Mouse (Mus musculus) embryonic facial prominence, embryonic 10.5 days (tissue): ENCODE data around the gene Olfr1097. TPM values are rescaled to one million over a fixed set of nuclear protein-coding genes. Genes with fewer than 3 reads are reported as not detected.

Experiments used
- DNase-seq: peaks from one replicate; pipeline ENCODE4 v3.0.0-alpha.2; 2017; ENCODE audit warnings: low spot score
- H3K27ac ChIP-seq: fragments of 300-500 bp; sonication (generic); replicated peaks from 2 replicates; pipeline ENCODE4 v1.5.1; 2016; ENCODE audit warnings: mild to moderate bottlenecking
- H3K27me3 ChIP-seq: fragments of 300-500 bp; sonication (generic); replicated peaks from 2 replicates; pipeline ENCODE4 v1.6.1; 2016; ENCODE audit warnings: low read depth, mild to moderate bottlenecking; ENCODE audit not compliant: poor library complexity, severe bottlenecking
- H3K36me3 ChIP-seq: fragments of 300-500 bp; sonication (generic); replicated peaks from 2 replicates; pipeline ENCODE4 v1.6.1; 2016; ENCODE audit warnings: mild to moderate bottlenecking, moderate library complexity
- H3K4me1 ChIP-seq: fragments of 300-500 bp; sonication (generic); 2 replicates; pipeline ENCODE4 v1.6.1; 2016
- H3K4me3 ChIP-seq: fragments of 300-500 bp; sonication (generic); 2 replicates; pipeline ENCODE4 v1.5.1; 2016; ENCODE audit warnings: mild to moderate bottlenecking, moderate library complexity
- H3K9me3 ChIP-seq: fragments of 300-500 bp; sonication (generic); 2 replicates; pipeline ENCODE4 v1.6.1; 2016; ENCODE audit warnings: mild to moderate bottlenecking
- WGBS: fragments of 180-500 bp; shearing (Covaris S2); methylation state at CpG from one replicate; pipeline ENCODE4 v1.1.7; 2016; 5-methylcytosine and 5-hydroxymethylcytosine counted together
- polyA plus RNA-seq: library from polyadenylated mRNA; unstranded; fragments of >200 nt; fragmentation: Nextera tagmentation; extraction: Ambion mirVana; gene quantifications from 2 replicates; pipeline ENCODE4 v1.2.1, GENCODE M21; 2016

Gene Olfr1097
- polyA plus RNA-seq = not detected in 2 replicates

- H3K36me3 ChIP-seq = no peaks in the 10 kb centered on the region
- no peak within 1 kb of the TSS for H3K27ac ChIP-seq
- no peaks in the 10 kb centered on the region for H3K4me1 ChIP-seq
- 91% methylated on average over 1 of the region's 1 CpGs for WGBS
- no peak within 1 kb of the TSS for H3K4me3 ChIP-seq
- no peak for DNase-seq
- no peaks in the 10 kb centered on the region for H3K9me3 ChIP-seq
- no peaks in the 10 kb centered on the region for H3K27me3 ChIP-seq
Measured at GRCm38 (mm10) chr2:86892116-86892515, at the start of gene Olfr1097. TSS of gene Olfr1097 (minus strand) at chr2:86892216.

- no peak for DNase-seq
- Histone ChIP-seq H3K27me3 (no peaks in the 10 kb centered on the region), H3K36me3 (no peaks in the 10 kb centered on the region), H3K27ac (no peak overlapping the region), H3K4me3 (no peak overlapping the region), H3K4me1 (no peaks in the 10 kb centered on the region), H3K9me3 (no peaks in the 10 kb centered on the region)
Measured at GRCm38 (mm10) chr2:86926557-86926956, 34.5 kb upstream of the Olfr1097 start.

GRCm38 (mm10) chr2:86924445-86924844, 32.4 kb upstream of the Olfr1097 start, which contains the start of gene Olfr1098:
TSS of gene Olfr1098 (minus strand) at chr2:86924545.
- Histone ChIP-seq H3K9me3 (no peaks in the 10 kb centered on the region), H3K36me3 (no peaks in the 10 kb centered on the region), H3K27ac (no peak within 1 kb of the TSS), H3K4me1 (no peaks in the 10 kb centered on the region), H3K27me3 (no peaks in the 10 kb centered on the region), H3K4me3 (no peak within 1 kb of the TSS)
- 97% methylated on average over 1 of the region's 1 CpGs for WGBS
- DNase-seq = no peak

- DNase-seq = no peak
- WGBS = 86% methylated on average over 2 of the region's 2 CpGs
- Histone ChIP-seq H3K4me1 (no peaks in the 10 kb centered on the region), H3K4me3 (no peak overlapping the region), H3K9me3 (no peaks in the 10 kb centered on the region), H3K27ac (no peak overlapping the region), H3K36me3 (no peaks in the 10 kb centered on the region), H3K27me3 (no peaks in the 10 kb centered on the region)
Measured at GRCm38 (mm10) chr2:86905647-86906046, 13.6 kb upstream of the Olfr1097 start.

GRCm38 (mm10) chr2:86874702-86875101, 17.3 kb downstream of the Olfr1097 start, which contains the start of gene Gm13723:
TSS of gene Gm13723 (minus strand) at chr2:86874802.
- WGBS = 80% methylated on average over 1 of the region's 1 CpGs
- H3K9me3 ChIP-seq = no peaks in the 10 kb centered on the region
- no peaks in the 10 kb centered on the region for H3K36me3 ChIP-seq
- no peak within 1 kb of the TSS for H3K27ac ChIP-seq
- no peaks in the 10 kb centered on the region for H3K4me1 ChIP-seq
- no peaks in the 10 kb centered on the region for H3K27me3 ChIP-seq
- H3K4me3 ChIP-seq = no peak within 1 kb of the TSS
- DNase-seq = no peak

- no peaks in the 10 kb centered on the region for H3K9me3 ChIP-seq
- no peaks in the 10 kb centered on the region for H3K27me3 ChIP-seq
- no peaks in the 10 kb centered on the region for H3K4me1 ChIP-seq
- no peak within 1 kb of the TSS for H3K27ac ChIP-seq
- 91% methylated on average over 3 of the region's 3 CpGs for WGBS
- no peak for DNase-seq
- no peak within 1 kb of the TSS for H3K4me3 ChIP-seq
- no peaks in the 10 kb centered on the region for H3K36me3 ChIP-seq
Measured at GRCm38 (mm10) chr2:86851596-86851995, 40.4 kb downstream of the Olfr1097 start, which contains the start of gene Olfr1095. TSS of gene Olfr1095 (minus strand) at chr2:86851696.

Other genes with a start within 250 kb of the Olfr1097 start
- not detected in 2 replicates for gene Olfr1085, start 230.2 kb downstream of the Olfr1097 start, polyA plus RNA-seq
- gene Olfr1086, start 212.1 kb downstream of the Olfr1097 start, polyA plus RNA-seq = not detected in 2 replicates
- not detected in 2 replicates for gene Olfr1087, start 193.8 kb downstream of the Olfr1097 start, polyA plus RNA-seq
- gene Olfr1089, start 158.5 kb downstream of the Olfr1097 start, polyA plus RNA-seq = not detected in 2 replicates
- not detected in 2 replicates for gene Olfr1090, start 133.2 kb downstream of the Olfr1097 start, polyA plus RNA-seq
- not detected in 2 replicates for gene Olfr1093, start 109.7 kb downstream of the Olfr1097 start, polyA plus RNA-seq
- gene Olfr141, start 82.2 kb downstream of the Olfr1097 start, polyA plus RNA-seq = not detected in 2 replicates
- not detected in 2 replicates for gene Olfr1094, start 67.6 kb downstream of the Olfr1097 start, polyA plus RNA-seq
- not detected in 2 replicates for gene Olfr1095, start 40.5 kb downstream of the Olfr1097 start, polyA plus RNA-seq
- gene Gm13723, start 17.4 kb downstream of the Olfr1097 start, polyA plus RNA-seq = not detected in 2 replicates
- gene Olfr1098, start 32.3 kb upstream of the Olfr1097 start, polyA plus RNA-seq = not detected in 2 replicates
- gene Olfr1099, start 68.5 kb upstream of the Olfr1097 start, polyA plus RNA-seq = not detected in 2 replicates
- not detected in 2 replicates for gene Olfr1100, start 87.7 kb upstream of the Olfr1097 start, polyA plus RNA-seq
- not detected in 2 replicates for gene Olfr1101, start 99.0 kb upstream of the Olfr1097 start, polyA plus RNA-seq
- not detected in 2 replicates for gene Olfr1102, start 106.2 kb upstream of the Olfr1097 start, polyA plus RNA-seq
- not detected in 2 replicates for gene Olfr1104, start 134.9 kb upstream of the Olfr1097 start, polyA plus RNA-seq
- not detected in 2 replicates for gene Olfr1105, start 144.3 kb upstream of the Olfr1097 start, polyA plus RNA-seq
- not detected in 2 replicates for gene Olfr1106, start 160.1 kb upstream of the Olfr1097 start, polyA plus RNA-seq
- gene Olfr1107, start 183.6 kb upstream of the Olfr1097 start, polyA plus RNA-seq = not detected in 2 replicates
- gene Olfr1109, start 203.8 kb upstream of the Olfr1097 start, polyA plus RNA-seq = not detected in 2 replicates
- gene Olfr259, start 222.4 kb upstream of the Olfr1097 start, polyA plus RNA-seq = not detected in 2 replicates
- gene Olfr1110, start 248.1 kb upstream of the Olfr1097 start, polyA plus RNA-seq = not detected in 2 replicates